Mouse (Mus musculus): ENCODE measurements around the gene Kifc3. TPM values are rescaled to one million over a fixed set of nuclear protein-coding genes. Genes with fewer than 3 reads are reported as not detected.
"Not testable (repeated sequence)": the region's sequence is repeated elsewhere in the genome, so short reads cannot be mapped to it uniquely, and the experiment has no call there.

Kifc3 gene
- total RNA-seq, 1 experiment from 2014 or later: 104 TPM

DNA sequence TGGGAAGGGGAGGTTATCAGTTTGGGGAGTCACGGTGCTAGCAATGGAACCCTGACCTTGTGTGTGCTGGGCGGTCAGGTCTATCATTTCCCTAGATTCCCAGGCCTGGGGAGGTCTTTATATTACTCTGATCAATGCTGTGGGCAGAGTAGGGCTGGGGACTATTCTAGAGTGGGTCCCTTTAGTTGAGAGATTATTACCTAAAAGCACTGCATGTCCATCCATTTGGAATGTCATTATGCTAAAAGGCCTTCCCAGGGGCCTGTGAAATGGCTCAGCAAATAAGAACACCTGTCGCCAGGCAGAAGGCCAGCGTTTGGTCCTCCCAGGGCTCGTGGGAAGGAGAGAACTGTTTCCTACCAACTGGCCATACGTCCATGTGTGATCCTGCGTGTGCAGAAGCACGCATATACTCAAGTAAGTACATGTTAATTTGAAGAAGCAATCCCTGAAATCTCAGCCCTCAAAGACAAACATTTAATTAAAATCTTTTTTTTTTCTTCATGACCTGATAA, 499 bp downstream of the Kifc3 start:
- peak; percentile 32 for DNase-seq

DNA sequence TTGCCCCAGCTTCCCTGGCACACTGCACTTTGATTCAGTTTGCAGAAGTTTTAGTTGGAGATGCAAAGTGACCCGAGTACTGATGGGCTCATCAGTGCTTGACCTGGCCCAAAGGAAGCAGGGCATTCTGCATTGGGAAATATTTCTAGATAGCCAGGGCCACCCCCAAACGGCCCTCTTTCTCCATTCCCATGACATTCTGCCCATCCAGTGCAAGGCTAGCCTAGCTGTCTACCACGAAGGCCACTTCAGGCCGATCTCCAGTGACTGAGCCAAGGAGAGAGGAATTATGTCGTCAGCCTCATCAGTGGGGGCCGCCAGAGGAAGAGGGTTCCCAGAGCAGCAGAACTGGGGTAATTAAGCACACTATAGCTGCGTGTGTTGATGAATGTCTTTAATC, 1.1 kb downstream of the Kifc3 start:
- peak; percentile 82 for DNase-seq

DNA sequence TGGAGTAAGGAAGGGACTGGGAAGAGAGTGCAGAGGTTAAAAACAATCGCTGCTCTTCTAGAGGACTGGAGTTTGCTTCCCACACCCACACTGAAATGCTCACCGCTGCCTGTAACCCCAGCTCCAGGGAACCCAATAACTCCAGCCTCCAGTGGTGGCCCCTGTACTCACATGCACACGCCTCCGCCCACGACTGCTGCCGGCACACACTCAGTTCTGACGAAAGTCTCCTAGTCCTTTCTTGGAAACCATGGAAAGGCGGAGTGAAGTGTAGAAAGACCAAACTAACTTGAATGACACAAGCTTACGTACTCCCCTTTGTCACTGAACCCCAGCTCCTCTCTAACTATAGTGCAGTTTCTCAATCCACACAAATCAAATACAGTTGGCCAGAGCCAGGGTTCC, 2.6 kb downstream of the Kifc3 start:
- DNase-seq: peak; percentile 69

DNA sequence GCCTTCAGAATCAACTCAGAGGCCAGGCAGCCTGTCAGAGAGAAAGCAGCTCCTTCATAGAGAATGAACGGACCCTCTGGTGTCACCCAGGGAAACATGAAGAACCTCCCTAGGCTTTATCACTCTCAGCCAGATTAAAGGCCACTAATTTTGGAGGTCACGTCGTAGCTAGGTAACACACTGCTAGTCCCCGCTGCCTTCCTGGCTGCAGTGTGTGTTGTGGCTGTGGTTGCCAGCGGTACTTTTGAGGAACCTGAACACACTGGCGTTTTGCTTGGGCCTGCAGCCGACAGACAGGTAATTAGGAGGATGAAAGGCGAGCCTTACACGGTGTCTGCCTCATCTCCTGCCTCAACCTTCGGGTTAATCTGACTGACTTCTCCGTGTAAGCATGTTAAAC, 6.9 kb downstream of the Kifc3 start:
- DNase-seq: peak; percentile 45

DNA sequence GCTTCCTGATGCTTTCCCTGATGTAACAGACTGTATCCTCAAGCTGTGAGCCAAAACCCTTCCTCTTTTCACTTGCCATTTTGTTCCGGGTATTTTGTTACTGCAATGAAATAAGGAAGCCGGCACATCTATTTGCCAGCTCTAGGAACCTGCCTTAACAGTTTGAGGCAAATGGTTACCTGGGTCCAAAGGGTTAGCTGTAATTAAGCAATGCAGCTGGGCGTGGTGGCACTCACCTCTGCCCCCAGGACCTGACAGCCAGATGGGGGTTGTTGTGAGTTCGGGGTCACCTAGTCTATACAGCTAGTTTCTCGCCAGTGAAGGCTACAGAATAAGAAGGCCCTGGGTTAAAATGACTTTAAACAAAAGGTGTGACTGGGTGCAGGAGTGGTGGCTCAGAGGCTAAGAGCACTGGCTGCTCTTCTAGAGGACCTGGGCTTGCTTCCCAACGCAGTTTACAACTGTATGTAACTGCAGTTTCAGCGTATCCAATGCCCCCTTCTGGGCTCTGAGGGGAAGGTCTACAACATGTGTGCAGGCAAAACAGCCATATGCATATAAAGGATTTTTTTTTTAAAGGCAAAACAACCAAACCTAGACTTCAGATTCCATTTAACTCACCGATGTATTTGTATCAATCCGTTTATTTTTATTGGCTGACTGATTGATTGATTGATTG, 11.0 kb downstream of the Kifc3 start:
- DNase-seq: no peak

DNA sequence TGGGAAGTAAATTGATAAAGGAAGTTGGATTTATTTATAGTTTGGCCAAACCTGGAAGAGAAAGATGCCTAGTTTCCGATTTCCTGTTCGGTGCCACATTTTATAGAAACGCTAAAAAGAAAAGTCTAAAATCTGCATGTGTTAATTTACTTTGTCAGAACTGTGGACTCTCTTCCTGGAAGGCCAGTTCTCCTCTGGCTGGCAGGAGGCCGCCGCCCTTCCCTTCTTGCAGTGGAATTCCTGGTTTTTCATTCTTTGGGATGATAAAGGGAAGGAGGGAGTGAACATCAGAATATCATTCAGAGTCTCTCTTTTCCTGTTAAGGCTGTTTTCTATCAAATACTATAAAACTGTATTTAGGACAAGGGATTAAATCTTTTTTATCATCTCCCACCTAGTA, 15.0 kb downstream of the Kifc3 start:
- DNase-seq: no peak

DNA sequence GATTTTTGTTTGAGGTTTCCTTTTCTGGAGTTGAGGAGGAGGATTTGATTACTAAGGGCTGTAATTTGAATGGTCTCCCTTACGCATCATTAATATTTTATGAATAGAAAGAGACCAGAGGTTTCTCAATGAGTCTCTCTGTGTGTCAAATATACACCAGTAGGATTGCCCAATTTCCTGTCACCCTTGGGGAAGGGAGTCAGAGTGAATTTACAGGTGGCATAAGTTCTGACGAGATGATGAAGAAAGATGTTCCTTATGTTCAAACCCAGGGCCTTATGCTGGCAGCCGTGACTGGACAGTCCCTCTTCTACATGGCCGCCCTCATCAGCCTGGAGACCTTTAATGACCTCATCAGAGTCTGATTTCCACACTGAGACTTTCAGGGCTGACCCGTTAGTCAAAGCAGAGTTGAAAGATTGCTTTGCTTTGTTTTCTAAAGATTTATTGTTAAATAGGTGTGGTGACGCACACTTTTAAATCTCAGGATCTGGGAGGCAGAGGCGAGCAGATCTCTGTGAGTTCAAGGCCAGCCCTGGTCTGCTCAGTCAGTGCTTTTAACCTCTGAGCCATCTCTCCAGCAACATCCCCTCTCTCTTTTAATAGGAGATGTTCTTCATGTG, 16.6 kb downstream of the Kifc3 start:
- DNase-seq: no peak

DNA sequence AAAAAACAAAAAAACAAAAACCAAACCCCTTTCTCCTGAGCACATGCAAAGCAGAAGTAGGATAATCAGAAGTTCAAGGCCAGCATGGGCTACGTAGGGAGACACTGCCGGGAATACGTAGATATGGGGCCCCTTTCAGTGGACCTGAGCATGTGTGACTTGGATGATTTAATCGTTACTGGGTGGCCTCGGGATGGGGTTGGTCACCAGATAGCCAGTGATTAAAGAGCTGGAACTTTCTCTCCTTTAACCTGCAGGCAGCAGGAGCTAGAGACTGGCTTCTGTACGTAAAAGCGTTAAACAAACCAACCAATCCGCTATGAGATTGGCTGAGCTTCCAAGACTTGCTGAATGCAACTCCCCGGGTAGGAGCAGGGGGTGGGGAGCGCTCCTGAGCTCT, 17.5 kb downstream of the Kifc3 start:
- peak; percentile 38 for DNase-seq

DNA sequence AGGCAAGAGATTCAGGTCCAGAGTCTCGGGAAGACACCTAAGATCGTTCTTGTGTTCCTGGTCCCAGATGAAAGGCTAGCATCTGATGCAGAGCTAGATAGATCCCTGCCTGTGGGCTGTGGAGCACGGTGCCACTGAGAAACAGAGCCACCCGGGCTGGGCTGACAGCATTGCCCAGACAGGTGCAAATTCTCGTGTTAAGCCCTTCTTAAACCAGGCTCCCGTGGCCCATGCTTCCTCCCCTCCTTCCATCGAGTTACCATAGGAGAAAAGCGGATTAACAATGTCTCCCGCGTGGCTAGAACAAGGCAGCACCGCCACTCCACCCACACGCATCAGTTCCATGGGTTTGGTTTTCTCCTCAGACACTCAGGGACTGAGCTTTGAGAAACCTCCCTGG, 18.4 kb downstream of the Kifc3 start:
- DNase-seq: no peak

DNA sequence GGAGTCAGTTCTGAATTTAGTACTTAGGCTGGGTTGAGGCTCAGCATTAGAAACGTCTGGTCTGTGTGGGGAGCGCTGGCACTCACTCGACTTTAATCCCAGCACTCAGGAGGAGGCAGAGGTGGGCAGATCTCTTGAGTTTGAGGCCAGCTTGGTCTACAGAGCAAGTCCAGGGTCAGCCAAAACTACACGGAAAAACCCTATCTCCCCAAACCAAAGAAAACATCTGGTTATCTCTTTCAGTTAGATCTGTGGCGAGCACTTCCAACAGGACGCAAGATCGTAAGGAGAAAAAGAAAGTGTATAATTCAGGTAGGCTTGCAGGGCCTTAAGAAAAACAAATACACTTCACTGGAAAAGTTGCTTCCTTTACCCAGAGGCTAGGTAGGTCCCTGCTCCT, 20.8 kb downstream of the Kifc3 start:
- no peak for DNase-seq

DNA sequence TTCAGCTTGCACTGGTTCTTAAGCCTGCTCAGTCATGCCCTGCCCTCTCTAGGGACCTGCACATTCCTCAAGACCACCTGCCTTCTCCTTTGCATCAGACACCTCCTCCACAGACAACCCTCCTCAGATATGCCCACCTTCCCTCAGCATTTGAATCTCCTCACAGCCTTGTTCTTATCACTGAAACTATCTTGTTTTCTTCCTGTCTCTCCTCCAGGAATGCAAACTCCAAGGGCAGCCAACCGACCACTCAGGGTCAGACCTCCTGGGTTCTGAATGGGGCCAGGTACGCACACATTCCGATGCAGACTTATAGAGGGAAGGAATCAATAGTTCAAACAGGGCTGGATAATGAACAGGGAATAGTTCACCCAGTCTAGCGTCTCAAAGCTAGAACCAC, 24.4 kb downstream of the Kifc3 start:
- DNase-seq: no peak

DNA sequence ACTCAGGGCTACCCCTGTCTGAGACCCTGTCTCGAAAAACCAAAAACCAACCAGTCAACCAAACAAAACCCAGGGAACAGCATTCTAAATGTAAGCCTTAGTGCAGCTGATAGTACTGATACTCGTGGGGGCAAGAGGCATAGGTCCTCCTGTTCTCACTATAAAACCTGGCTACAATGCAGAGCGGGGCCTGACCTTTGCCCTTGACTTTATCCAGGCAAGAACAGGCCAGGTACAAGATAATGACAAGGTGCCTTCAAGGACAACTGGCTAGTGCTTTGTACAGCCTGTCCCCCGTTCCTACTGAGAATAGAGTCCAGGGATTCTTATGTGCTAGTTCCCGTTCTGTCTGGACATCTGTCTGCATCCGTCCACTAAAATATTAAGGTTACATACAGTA, 25.6 kb downstream of the Kifc3 start:
- no peak for DNase-seq

DNA sequence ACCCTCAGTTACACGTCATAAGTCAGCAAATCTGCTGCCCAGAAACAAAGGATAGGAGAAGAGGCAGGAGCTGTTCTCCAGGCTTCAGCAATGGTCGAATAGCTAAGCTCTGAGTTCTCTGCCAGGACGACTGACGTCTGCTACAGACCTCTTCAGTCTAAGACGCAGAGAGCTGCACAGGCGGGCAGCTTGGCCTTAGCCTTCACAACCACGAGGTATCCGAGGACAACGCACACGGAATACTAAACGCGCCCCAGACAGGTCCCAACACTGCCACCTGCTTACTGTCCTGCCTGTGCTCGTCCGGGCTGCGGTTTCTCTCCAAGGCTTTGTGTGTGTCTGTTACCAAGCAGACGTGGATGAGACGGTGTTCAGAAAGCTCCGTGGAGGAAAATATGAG, 26.8 kb downstream of the Kifc3 start:
- DNase-seq: peak; percentile 61

DNA sequence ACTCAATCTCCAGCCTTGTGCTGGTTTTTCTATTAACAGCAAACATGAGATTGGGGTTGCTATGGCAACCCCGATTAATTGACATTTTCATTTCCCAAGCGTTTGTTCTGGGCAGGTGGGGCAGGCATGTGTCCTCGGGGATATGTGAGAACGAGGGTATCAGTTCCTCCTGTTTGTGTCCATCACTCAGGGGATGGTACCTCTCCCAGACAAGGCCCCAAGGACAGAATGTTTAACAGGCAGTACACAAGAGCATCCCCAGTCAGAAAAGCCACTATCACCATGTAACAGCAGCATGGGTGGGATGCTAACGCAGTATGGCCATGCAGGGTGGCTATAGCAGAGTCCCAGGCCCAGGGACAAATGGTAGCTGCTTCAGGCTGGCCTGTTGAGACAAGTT, 27.3 kb downstream of the Kifc3 start:
- DNase-seq: no peak

DNA sequence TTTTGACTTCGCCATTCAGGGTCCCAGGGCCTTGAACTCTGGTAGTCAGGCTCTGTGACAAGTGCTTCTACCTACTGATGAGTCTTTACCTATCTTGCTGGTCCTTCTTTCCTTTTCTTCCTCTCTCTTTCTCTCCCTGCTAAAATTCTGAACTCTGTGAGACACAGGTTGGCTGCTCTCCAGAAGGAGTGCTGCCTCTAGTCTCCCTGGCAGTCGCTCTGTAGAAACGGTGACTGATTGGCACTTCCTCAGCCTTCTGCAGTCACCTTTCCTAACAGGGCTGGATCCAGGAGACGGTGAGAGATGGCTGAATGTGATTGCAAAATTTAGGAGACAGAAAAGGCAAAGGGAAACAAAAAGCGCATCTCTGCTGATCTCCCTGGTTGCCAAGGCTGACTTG, 30.2 kb downstream of the Kifc3 start:
- DNase-seq: peak; percentile 37

DNA sequence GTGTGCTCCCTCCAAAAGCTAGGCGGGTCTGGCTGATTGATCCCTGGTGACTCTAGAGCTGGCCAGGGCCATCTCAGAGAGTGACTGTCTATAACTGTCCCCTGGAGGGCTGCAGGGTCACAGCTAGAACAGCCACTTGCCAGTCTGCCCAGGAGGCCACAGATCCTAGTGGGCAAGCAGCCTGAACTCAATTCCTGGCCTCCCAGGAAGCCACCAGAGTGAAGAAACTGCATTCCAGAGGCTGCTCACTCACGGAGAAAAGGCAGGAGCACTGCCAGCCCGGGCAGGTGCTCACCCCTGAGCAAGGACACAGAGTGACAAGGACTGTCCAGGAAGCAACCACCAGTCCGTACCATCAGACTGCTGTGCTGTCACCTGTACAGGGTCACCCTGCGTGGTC, 34.9 kb downstream of the Kifc3 start:
- peak; percentile 73 for DNase-seq

DNA sequence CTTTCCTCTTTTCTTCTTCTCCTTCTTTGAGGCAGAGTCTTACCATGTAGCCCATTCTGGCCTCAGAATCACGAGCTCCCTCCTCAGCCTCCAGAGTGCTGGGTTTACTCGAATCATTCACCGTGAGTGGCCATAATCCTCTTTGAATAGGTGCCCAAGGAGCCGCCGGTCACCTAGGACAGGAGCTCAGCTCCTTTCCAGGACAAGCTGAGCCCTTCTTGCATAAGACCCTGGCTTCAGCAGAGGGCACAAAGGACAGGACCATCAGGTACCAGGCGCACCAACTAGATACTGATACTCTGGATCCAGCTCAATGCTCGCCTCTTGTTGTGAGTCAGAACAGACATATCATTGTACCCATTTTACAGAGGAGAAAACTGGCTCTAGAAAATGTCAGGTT, 36.2 kb downstream of the Kifc3 start:
- no peak for DNase-seq

DNA sequence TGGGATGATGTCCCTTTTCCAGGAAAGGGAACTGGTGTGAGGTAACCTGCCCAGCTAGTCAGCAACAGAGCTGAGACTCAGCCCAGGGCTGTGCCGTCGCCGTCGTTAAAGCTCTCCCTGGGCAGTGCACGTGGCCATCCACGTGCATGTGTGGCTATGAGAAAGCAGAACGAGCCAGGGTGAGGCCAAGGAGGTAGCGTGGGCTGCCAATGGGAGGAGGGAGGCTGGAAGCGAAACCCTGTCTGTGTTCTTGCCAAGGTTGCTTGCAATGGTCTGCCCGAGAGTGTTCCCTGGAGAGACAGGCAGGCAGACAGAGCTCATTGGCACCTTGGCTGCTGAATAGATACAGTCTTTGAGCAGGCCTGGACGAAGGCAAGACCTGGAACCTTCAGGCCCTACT, 36.7 kb downstream of the Kifc3 start:
- DNase-seq: peak; percentile 82

DNA sequence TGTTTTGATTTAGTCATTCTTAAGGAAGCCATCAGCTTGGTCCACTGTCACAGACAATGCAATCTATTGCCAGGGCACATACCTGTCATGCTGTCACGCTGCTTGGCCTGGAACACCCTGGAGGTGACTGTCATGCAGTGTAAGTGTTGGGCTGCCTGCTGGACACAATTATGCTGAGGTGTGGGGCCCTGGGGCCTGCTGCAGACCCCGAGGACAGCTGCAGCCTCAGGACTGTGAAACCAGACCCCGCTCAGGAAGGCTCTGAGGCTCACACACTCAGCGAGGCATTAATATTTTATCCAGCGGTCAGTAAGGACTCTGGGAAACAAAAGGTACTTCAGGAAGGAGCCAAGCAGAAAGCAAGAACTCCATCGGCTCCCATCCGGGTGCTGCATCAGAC, 38.1 kb downstream of the Kifc3 start:
- no peak for DNase-seq

DNA sequence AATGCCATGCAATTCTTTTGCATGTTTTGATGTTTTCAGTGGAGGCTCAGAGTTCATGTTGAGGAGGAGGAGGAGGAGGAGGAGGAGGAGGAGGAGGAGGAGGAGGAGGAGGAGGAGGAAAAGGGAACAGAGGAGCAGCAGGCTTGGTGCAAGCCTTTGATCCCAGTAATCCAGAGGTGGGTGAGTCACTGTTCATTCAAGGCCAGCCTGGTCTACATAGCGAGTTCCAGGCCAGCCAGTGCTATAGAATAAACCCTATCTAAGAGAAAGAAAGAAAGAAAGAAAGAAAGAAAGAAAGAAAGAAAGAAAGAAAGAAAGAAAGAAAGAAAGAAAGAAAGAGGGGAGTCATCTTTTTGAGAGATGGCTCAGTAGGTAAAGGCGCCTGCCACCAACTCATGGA, 38.6 kb downstream of the Kifc3 start:
- not testable (repeated sequence) for DNase-seq

DNA sequence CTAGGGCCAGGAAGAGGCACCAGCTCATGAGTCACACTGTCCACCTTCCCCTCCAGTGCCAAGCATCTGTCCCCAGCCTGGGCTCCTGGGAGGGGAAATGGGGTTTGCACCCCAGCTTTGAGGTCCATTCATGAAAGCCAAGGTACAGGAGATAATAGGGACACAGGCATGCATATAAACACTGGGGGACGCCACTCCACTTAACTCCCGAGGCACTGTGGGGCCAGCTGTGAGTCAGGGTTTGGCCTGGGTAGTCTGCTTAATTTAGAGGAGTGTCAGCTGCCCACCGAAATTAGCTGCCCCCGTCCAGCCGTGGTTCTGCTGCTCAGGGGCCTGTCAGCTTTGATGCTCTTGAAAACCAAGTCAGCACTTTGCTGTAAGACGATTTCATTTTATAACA, 39.8 kb downstream of the Kifc3 start:
- no peak for DNase-seq

DNA sequence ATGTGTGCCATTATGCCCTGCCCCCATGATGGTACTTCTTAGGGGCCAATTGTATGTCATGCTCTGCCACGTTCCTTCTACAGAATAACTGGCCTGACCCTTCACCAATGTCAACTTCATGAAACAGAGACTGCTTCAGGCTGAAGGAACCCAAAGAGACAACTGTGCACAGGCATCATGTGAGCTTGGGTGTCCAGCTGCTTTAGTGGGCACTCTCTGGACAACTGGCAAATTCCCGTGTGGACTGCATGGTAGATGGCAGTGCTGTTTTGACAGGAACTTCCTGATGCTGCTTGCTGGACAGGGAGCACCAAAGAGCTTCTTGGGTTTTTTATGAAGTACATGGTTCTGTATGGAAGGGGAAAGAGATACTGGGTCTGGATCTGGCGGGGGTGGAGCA, 43.3 kb downstream of the Kifc3 start:
- no peak for DNase-seq

DNA sequence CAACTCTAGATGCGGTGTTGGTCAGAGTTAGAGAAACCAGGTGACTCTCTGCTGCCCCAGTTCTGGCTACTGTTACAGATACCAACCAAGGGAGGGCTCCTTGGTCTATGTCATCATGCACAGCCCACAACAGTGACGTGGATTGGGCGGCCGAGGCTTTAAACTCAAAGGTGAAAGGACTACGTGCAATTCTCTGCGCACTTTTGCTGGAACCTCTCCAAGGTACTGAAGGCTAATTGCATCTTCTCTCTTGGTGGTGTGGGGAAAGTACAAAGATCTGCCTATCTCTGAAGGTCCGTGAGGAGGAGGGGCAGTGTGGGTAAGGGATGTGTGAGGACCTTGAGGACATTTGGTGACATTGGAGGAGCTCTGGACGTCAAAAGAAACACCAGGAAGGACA, 44.0 kb downstream of the Kifc3 start:
- no peak for DNase-seq

DNA sequence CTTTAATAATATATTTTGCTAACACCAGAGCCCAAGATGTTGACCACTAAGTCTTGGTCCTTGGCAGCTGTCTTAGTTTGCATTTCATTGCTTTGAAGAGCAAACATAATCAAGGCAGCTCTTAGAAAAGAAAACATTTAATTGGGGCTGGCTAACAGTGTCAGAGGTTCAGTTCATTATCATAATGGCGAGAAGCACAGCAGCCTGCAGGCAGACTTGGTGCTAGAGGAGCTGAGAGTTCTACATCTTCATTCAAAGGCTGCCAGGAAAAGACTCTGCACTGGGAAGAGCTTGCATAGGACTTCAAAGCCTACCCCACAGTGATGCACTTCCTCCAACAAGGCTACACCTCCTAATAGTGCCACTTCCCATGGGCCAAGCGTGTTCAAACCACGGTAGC, 45.5 kb downstream of the Kifc3 start:
- no peak for DNase-seq
